8 mouse cellular contexts compared by ENCODE assay signal in genomic region chr6:38381129-38381771, GRCm38 (mm10). TPM values are rescaled to one million over a fixed set of nuclear protein-coding genes. Genes with fewer than 3 reads are reported as not detected.
DNase-seq lines count a peak whose midpoint lies in the region; ATAC-seq and TF ChIP-seq lines count a peak whose summit lies in the region.

Gene Ttc26 (plus strand): TSS chr6:38381469.

- peak; percentile 77 for ATAC-seq in heart, embryonic 15.5 days (replicated peaks; ENCODE audit: insufficient number of reproducible peaks, insufficient read depth, low FRiP score, low read depth)
- ATAC-seq in liver, embryonic 14.5 days (ENCODE audit: insufficient read depth) = peak; percentile 93
- peak; percentile 84 for ATAC-seq in neural tube, embryonic 11.5 days (ENCODE audit: insufficient read depth, low FRiP score, low TSS enrichment)
- peak; percentile 93 for ATAC-seq in stomach, postnatal 0 days (ENCODE audit: low FRiP score, low TSS enrichment)

- DNase-seq in CD8-positive naive resting alpha-beta T cell, adult 2 months (ENCODE audit: low read depth in 2 of 2, low spot score in 2 of 2) = peak; percentile 75 to 81
- DNase-seq in c-Kit-positive CD71-negative TER-119-negative erythroid progenitor cells, embryonic 14.5 days (ENCODE audit: low read depth) = peak; percentile 85
- DNase-seq in forebrain, embryonic 10.5 days (ENCODE audit: extremely low spot score, low spot score) = peak; percentile 88
- peak; percentile 89 for DNase-seq in kidney, postnatal 25 days
- DNase-seq in liver, embryonic 14.5 days (ENCODE audit: low read depth in 3 of 3, low spot score in 3 of 3) = peak; percentile 82 to 85 (median 83)
- peak; percentile 92 for DNase-seq in neural tube, embryonic 11.5 days (ENCODE audit: low spot score)
- peak; percentile 88 for DNase-seq in stomach, postnatal 0 days (ENCODE audit: low spot score)

- peak within 1 kb of the TSS; percentile 51 for H3K9ac ChIP-seq in heart, embryonic 15.5 days
- peak within 1 kb of the TSS; percentile 84 for H3K9ac ChIP-seq in liver, embryonic 14.5 days (replicated peaks)
- peak within 1 kb of the TSS; percentile 55 for H3K9ac ChIP-seq in neural tube, embryonic 11.5 days (ENCODE audit: low read length)
- peak within 1 kb of the TSS; percentile 66 for H3K9ac ChIP-seq in stomach, postnatal 0 days (ENCODE audit: low read length)

- H3K4me1 ChIP-seq in forebrain, embryonic 10.5 days = peaks cover 13% of the 10 kb centered on the region
- H3K4me1 ChIP-seq in heart, embryonic 15.5 days (replicated peaks) = peaks cover 6% of the 10 kb centered on the region
- H3K4me1 ChIP-seq in liver, embryonic 14.5 days (replicated peaks; ENCODE audit: control insufficient read depth in 2 of 2, insufficient read depth in 2 of 2, low read length in 1 of 2) = peaks cover 2 to 5% of the 10 kb centered on the region in 2 experiments; a peak in 2 of 4 replicates
- peaks cover 2% of the 10 kb centered on the region; the same call in 1 of the 2 replicates for H3K4me1 ChIP-seq in neural tube, embryonic 11.5 days (ENCODE audit: control insufficient read depth, insufficient read depth, low read length)
- no peaks in the 10 kb centered on the region for H3K4me1 ChIP-seq in stomach, postnatal 0 days (replicated peaks; ENCODE audit: control insufficient read depth, insufficient read depth)

- peak within 1 kb of the TSS; percentile 87 for H3K4me2 ChIP-seq in heart, embryonic 15.5 days
- peak within 1 kb of the TSS; percentile 86 for H3K4me2 ChIP-seq in liver, embryonic 14.5 days (ENCODE audit: low read depth)
- H3K4me2 ChIP-seq in neural tube, embryonic 11.5 days (ENCODE audit: low read depth) = peak within 1 kb of the TSS; percentile 68
- H3K4me2 ChIP-seq in stomach, postnatal 0 days (replicated peaks; ENCODE audit: low read depth) = peak within 1 kb of the TSS; percentile 63

- H3K27me3 ChIP-seq in forebrain, embryonic 10.5 days (ENCODE audit: poor library complexity, severe bottlenecking) = no peaks in the 10 kb centered on the region
- H3K27me3 ChIP-seq in heart, embryonic 15.5 days = no peaks in the 10 kb centered on the region
- no peaks in the 10 kb centered on the region for H3K27me3 ChIP-seq in liver, embryonic 14.5 days (ENCODE audit: control insufficient read depth, insufficient read depth, low read length)
- H3K27me3 ChIP-seq in neural tube, embryonic 11.5 days (ENCODE audit: control insufficient read depth, insufficient read depth, low read length) = no peaks in the 10 kb centered on the region
- H3K27me3 ChIP-seq in stomach, postnatal 0 days (ENCODE audit: control insufficient read depth, insufficient read depth, low read length) = no peaks in the 10 kb centered on the region

- no peak for TF ChIP-seq CTCF in liver, embryonic 14.5 days (IDR thresholded peaks at IDR 0.05; ENCODE audit: low read depth)
- peak; percentile 35 for TF ChIP-seq CTCF in stomach, postnatal 0 days (IDR thresholded peaks at IDR 0.05; ENCODE audit: low read depth)

- peaks cover 10% of the 10 kb centered on the region for H3K36me3 ChIP-seq in forebrain, embryonic 10.5 days (replicated peaks)
- H3K36me3 ChIP-seq in heart, embryonic 15.5 days = no peaks in the 10 kb centered on the region; the same call in 1 of the 2 replicates
- H3K36me3 ChIP-seq in liver, embryonic 14.5 days (replicated peaks; ENCODE audit: control insufficient read depth, insufficient read depth, low read depth) = no peaks in the 10 kb centered on the region
- no peaks in the 10 kb centered on the region; the same call in 1 of the 2 replicates for H3K36me3 ChIP-seq in neural tube, embryonic 11.5 days (ENCODE audit: control insufficient read depth, insufficient read depth, low read length)
- no peaks in the 10 kb centered on the region for H3K36me3 ChIP-seq in stomach, postnatal 0 days (ENCODE audit: control insufficient read depth, insufficient read depth, low read length)

- peak within 1 kb of the TSS; percentile 92 for H3K27ac ChIP-seq in forebrain, embryonic 10.5 days
- peak within 1 kb of the TSS; percentile 62 for H3K27ac ChIP-seq in heart, embryonic 15.5 days
- peak within 1 kb of the TSS; percentile 56 for H3K27ac ChIP-seq in liver, embryonic 14.5 days
- no peak within 1 kb of the TSS for H3K27ac ChIP-seq in neural tube, embryonic 11.5 days (ENCODE audit: low read depth, low read length)
- peak within 1 kb of the TSS; percentile 49 for H3K27ac ChIP-seq in stomach, postnatal 0 days (replicated peaks)

- under 1% methylated on average over 26 of the region's 26 CpGs for WGBS in forebrain, embryonic 10.5 days
- WGBS in heart, embryonic 15.5 days = under 1% methylated on average over 26 of the region's 26 CpGs
- under 1% methylated on average over 26 of the region's 26 CpGs for WGBS in liver, embryonic 14.5 days (ENCODE audit: insufficient replicate concordance)
- WGBS in neural tube, embryonic 11.5 days = under 1% methylated on average over 26 of the region's 26 CpGs
- under 1% methylated on average over 26 of the region's 26 CpGs for WGBS in stomach, postnatal 0 days

- no peak for TF ChIP-seq EP300 in liver, embryonic 14.5 days (IDR thresholded peaks at IDR 0.05; ENCODE audit: low read depth)
- no peak for TF ChIP-seq EP300 in stomach, postnatal 0 days (optimal IDR thresholded peaks at IDR 0.05)

- peak within 1 kb of the TSS; percentile 73 for H3K4me3 ChIP-seq in forebrain, embryonic 10.5 days
- peak within 1 kb of the TSS; percentile 66 for H3K4me3 ChIP-seq in heart, embryonic 15.5 days
- peak within 1 kb of the TSS; percentile 65 to 66 for H3K4me3 ChIP-seq in liver, embryonic 14.5 days (ENCODE audit: insufficient read depth in 1 of 2, low read depth in 2 of 2, low read length in 2 of 2)
- peak within 1 kb of the TSS; percentile 43 for H3K4me3 ChIP-seq in neural tube, embryonic 11.5 days (ENCODE audit: low read depth, low read length)
- H3K4me3 ChIP-seq in stomach, postnatal 0 days (ENCODE audit: low read depth, low read length) = peak within 1 kb of the TSS; percentile 54

- H3K9me3 ChIP-seq in forebrain, embryonic 10.5 days = no peaks in the 10 kb centered on the region
- H3K9me3 ChIP-seq in heart, embryonic 15.5 days (replicated peaks) = no peaks in the 10 kb centered on the region
- no peaks in the 10 kb centered on the region for H3K9me3 ChIP-seq in liver, embryonic 14.5 days (ENCODE audit: control insufficient read depth, low read length)
- no peaks in the 10 kb centered on the region for H3K9me3 ChIP-seq in neural tube, embryonic 11.5 days (ENCODE audit: control insufficient read depth, low read length)
- no peaks in the 10 kb centered on the region for H3K9me3 ChIP-seq in stomach, postnatal 0 days (ENCODE audit: control insufficient read depth, low read length)

RNA-seq across cellular contexts. Expression of gene Ttc26, which starts in this region (rescaled TPM):
- 15.2 and 17.0 TPM in 2 replicates for polyA plus RNA-seq in forebrain, embryonic 10.5 days (2016; fragmentation: Nextera tagmentation; extraction: Ambion mirVana)
- 2.3 and 3.5 TPM in 2 replicates for polyA plus RNA-seq in heart, embryonic 15.5 days (2015; fragmentation: Nextera tagmentation; extraction: Ambion mirVana)
- polyA plus RNA-seq in liver, embryonic 14.5 days (2012; rRNA removed) = 0.18 and 0.26 TPM in 2 replicates
- polyA plus RNA-seq in liver, embryonic 14.5 days (2014; fragmentation: Nextera tagmentation; extraction: Ambion mirVana) = 0.24 and 0.41 TPM in 2 replicates
- 9.9 and 11.8 TPM in 2 replicates for polyA plus RNA-seq in neural tube, embryonic 11.5 days (2014; fragmentation: Nextera tagmentation; extraction: Ambion mirVana)
- polyA plus RNA-seq in stomach, postnatal 0 days (2015; fragmentation: Nextera tagmentation; extraction: Ambion mirVana) = 1.5 TPM in 2 replicates

Comparison
In these comparisons a context has a peak if more than half of its experiments do, and no peak if none do; other contexts are left out.
1. Peak in DNase-seq, ATAC-seq, H3K4me3 ChIP-seq, H3K27ac ChIP-seq, H3K9ac ChIP-seq and H3K4me2 ChIP-seq in liver, embryonic 14.5 days; RNA of the gene not detected or under 1 TPM.